Mouse (Mus musculus) CH12.LX (cell line): Measurements from ENCODE around the gene Strada. TPM values are rescaled to one million over a fixed set of nuclear protein-coding genes. Genes with fewer than 3 reads are reported as not detected.

Source experiments
- DNase-seq: peaks from one replicate; pipeline ENCODE4 v3.0.0-alpha.2; 2013; ENCODE audit errors: extremely low read depth
- H3K27ac ChIP-seq: 2 replicates; pipeline ENCODE4 v1.5.1; 2012; ENCODE audit warnings: low read depth, mild to moderate bottlenecking, control low read depth, moderate library complexity; ENCODE audit not compliant: insufficient read depth
- H3K27me3 ChIP-seq: replicated peaks from 2 replicates; pipeline ENCODE3; 2012; ENCODE audit warnings: inconsistent platforms
- H3K36me3 ChIP-seq, 2 experiments: replicated peaks in 1 of 2; 2 replicates each; pipeline versions ENCODE3 to v1.6.1; 2012; ENCODE audit warnings: inconsistent platforms in 1 of 2, low read length in 1 of 2, mild to moderate bottlenecking in 1 of 2, mixed read lengths in 1 of 2, moderate library complexity in 1 of 2; ENCODE audit not compliant: control insufficient read depth in 1 of 2, insufficient read depth in 1 of 2
- H3K4me1 ChIP-seq, 2 experiments: 2 replicates each; pipeline ENCODE4 v1.6.1; 2012; ENCODE audit warnings: inconsistent platforms in 1 of 2, moderate library complexity in 1 of 2; ENCODE audit not compliant: insufficient read depth in 2 of 2, control insufficient read depth in 1 of 2
- H3K4me2 ChIP-seq: 2 replicates; pipeline ENCODE4 v1.6.1; 2012; ENCODE audit warnings: low read depth, mild to moderate bottlenecking, control low read depth; ENCODE audit not compliant: poor library complexity, insufficient read depth, severe bottlenecking
- H3K4me3 ChIP-seq, 3 experiments: fragments of 150-350 bp in 1 of 3; sonication (generic) in 1 of 3; replicated peaks in 1 of 3; 2 replicates each; pipeline versions ENCODE3 to v1.5.1; 2011 to 2012; ENCODE audit warnings: low read depth in 2 of 3, low read length in 2 of 3, mild to moderate bottlenecking in 2 of 3, moderate library complexity in 2 of 3, control low read depth in 1 of 3, improper control_type of control experiment in 1 of 3, inconsistent platforms in 1 of 3, mixed read lengths in 1 of 3; ENCODE audit not compliant: poor library complexity in 1 of 3
- H3K79me2 ChIP-seq: replicated peaks from 2 replicates; pipeline ENCODE4 v1.6.1; 2012; ENCODE audit warnings: mild to moderate bottlenecking, moderate library complexity; ENCODE audit not compliant: control insufficient read depth, poor library complexity, insufficient read depth, severe bottlenecking; ENCODE audit errors: extremely low read depth
- H3K9ac ChIP-seq: 2 replicates; pipeline ENCODE4 v1.6.1; 2012; ENCODE audit warnings: low read depth, mild to moderate bottlenecking, control low read depth, moderate library complexity; ENCODE audit not compliant: insufficient read depth
- H3K9me3 ChIP-seq: replicated peaks from 2 replicates; pipeline ENCODE3; 2012; ENCODE audit warnings: low read length, inconsistent platforms, mixed read lengths
- BHLHE40 ChIP-seq: IDR thresholded peaks from 2 replicates; pipeline ENCODE4 v1.6.1; 2011; ENCODE audit warnings: mild to moderate bottlenecking, low read depth, low read length, improper control_type of control experiment
- CHD1 ChIP-seq: IDR thresholded peaks from 2 replicates; pipeline ENCODE4 v1.6.1; 2012; ENCODE audit warnings: low read depth, low read length, improper control_type of control experiment, inconsistent platforms
- CHD2 ChIP-seq: IDR thresholded peaks from 2 replicates; pipeline ENCODE4 v1.6.1; 2011; ENCODE audit warnings: low read length, improper control_type of control experiment
- CTCF ChIP-seq, 2 experiments: IDR thresholded peaks in 1 of 2; conservative IDR thresholded peaks in 1 of 2; 2 replicates each; pipeline ENCODE4 v1.5.1; 2011 to 2012; ENCODE audit warnings: low read depth in 2 of 2, low read length in 2 of 2, improper control_type of control experiment in 1 of 2, inconsistent platforms in 1 of 2, mild to moderate bottlenecking in 1 of 2, moderate library complexity in 1 of 2
- E2F4 ChIP-seq: IDR thresholded peaks from 2 replicates; pipeline ENCODE4 v1.6.1; 2011; ENCODE audit warnings: low read depth, low read length, improper control_type of control experiment; ENCODE audit not compliant: insufficient replicate concordance
- EP300 ChIP-seq: IDR thresholded peaks from 2 replicates; pipeline ENCODE4 v1.6.1; 2011; ENCODE audit warnings: low read length, improper control_type of control experiment
- HCFC1 ChIP-seq: IDR thresholded peaks from 2 replicates; pipeline ENCODE4 v1.6.1; 2012; ENCODE audit warnings: low read depth, mild to moderate bottlenecking, inconsistent platforms, low read length, improper control_type of control experiment
- MAX ChIP-seq: IDR thresholded peaks from 2 replicates; pipeline ENCODE4 v1.6.1; 2011; ENCODE audit warnings: low read length, improper control_type of control experiment
- MXI1 ChIP-seq: IDR thresholded peaks from 2 replicates; pipeline ENCODE4 v1.6.1; 2011; ENCODE audit warnings: mild to moderate bottlenecking, low read depth, low read length, improper control_type of control experiment
- MYC ChIP-seq: IDR thresholded peaks from 2 replicates; pipeline ENCODE4 v1.6.1; 2011; ENCODE audit warnings: low read depth, mild to moderate bottlenecking, improper control_type of control experiment, low read length
- NRF1 ChIP-seq: IDR thresholded peaks from 2 replicates; pipeline ENCODE4 v1.6.1; 2014; ENCODE audit warnings: low read depth, mild to moderate bottlenecking, inconsistent platforms, low read length, improper control_type of control experiment, moderate library complexity
- PAX5 ChIP-seq: IDR thresholded peaks from 2 replicates; pipeline ENCODE4 v1.6.1; 2012; ENCODE audit warnings: low read length, inconsistent platforms, mixed read lengths
- RCOR1 ChIP-seq: conservative IDR thresholded peaks from 2 replicates; pipeline ENCODE4 v1.6.1; 2012; ENCODE audit warnings: low read depth, mild to moderate bottlenecking, inconsistent platforms, low read length, improper control_type of control experiment
- SIN3A ChIP-seq: IDR thresholded peaks from 2 replicates; pipeline ENCODE4 v1.6.1; 2012; ENCODE audit warnings: low read length, improper control_type of control experiment, inconsistent platforms
- SMC3 ChIP-seq: IDR thresholded peaks from 2 replicates; pipeline ENCODE4 v1.6.1; 2011; ENCODE audit warnings: low read depth, low read length, improper control_type of control experiment
- TBP ChIP-seq: conservative IDR thresholded peaks from 2 replicates; pipeline ENCODE4 v1.6.1; 2011; ENCODE audit warnings: low read depth, low read length, improper control_type of control experiment
- TCF12 ChIP-seq: IDR thresholded peaks from 2 replicates; pipeline ENCODE4 v1.6.1; 2014; ENCODE audit warnings: low read depth, mild to moderate bottlenecking, inconsistent platforms, low read length, improper control_type of control experiment
- USF2 ChIP-seq: conservative IDR thresholded peaks from 2 replicates; pipeline ENCODE4 v1.6.1; 2011; ENCODE audit warnings: low read depth, low read length, improper control_type of control experiment
- ZKSCAN1 ChIP-seq: IDR thresholded peaks from 2 replicates; pipeline ENCODE4 v1.6.1; 2012; ENCODE audit warnings: low read depth, inconsistent platforms, low read length, improper control_type of control experiment, borderline replicate concordance
- dilution Hi-C: fragments of 300-500 bp; cut with MboI; formaldehyde crosslinking; loops from 2 replicates; pipeline ENCODE4 v1.14.3; 2020; ENCODE audit warnings: low sequenced_read_pairs; ENCODE audit not compliant: extremely low pct_unique_long_range_greater_than_20kb, extremely low pct_ligation_motif_present
- in situ Hi-C: fragments of 300-500 bp; cut with MboI; formaldehyde crosslinking; loops from 3 replicates; pipeline ENCODE4 v1.14.3; 2019; ENCODE audit warnings: low sequenced_read_pairs, low pct_ligation_motif_present, low pct_unique_long_range_greater_than_20kb, mixed read lengths
- polyA plus RNA-seq: library from polyadenylated mRNA; unstranded; fragments of >175 nt; gene quantifications from 2 replicates; pipeline ENCODE4 v1.2.1, GENCODE M21; 2012; ENCODE audit warnings: low read depth; ENCODE audit not compliant: insufficient read length
- total RNA-seq, 2 experiments: library from RNA; depleted of rRNA; stranded (reverse); fragments of 300-350 nt in 1 of 2; fragments of >200 nt in 1 of 2; gene quantifications; 2 replicates each; pipeline ENCODE4 v1.2.3; 2012 to 2014

Strada gene
- total and polyA plus RNA-seq, 3 experiments: 36.8 to 51.7 (median 41.7) TPM

- TF ChIP-seq MXI1: 0 out of 2 replicates have a peak, but pooled peaks have one; percentile 27
- TF ChIP-seq BHLHE40: 0 out of 2 replicates have a peak, but pooled peaks have one; percentile 25
- no peak; a peak in 1 of 4 replicates for TF ChIP-seq CTCF (conservative IDR thresholded peaks at IDR 0.05 in 1 of 2, IDR thresholded peaks at IDR 0.05 in 1 of 2; ENCODE audit: low read depth in 2 of 2, low read length in 2 of 2)
- peak; percentile 24; the same call in 1 of the 2 replicates for TF ChIP-seq TCF12
- peak; percentile 79 for TF ChIP-seq CHD1
- no peak for TF ChIP-seq SMC3
- no peak for TF ChIP-seq RCOR1
- peak; percentile 67 for TF ChIP-seq EP300
- TF ChIP-seq USF2: no peak
- no peak for TF ChIP-seq E2F4
- no peak for TF ChIP-seq PAX5
- TF ChIP-seq MAX: peak; percentile 47; the same call in 1 of the 2 replicates
- TF ChIP-seq TBP: peak; percentile 75
- TF ChIP-seq MYC: peak; percentile 46; the same call in 1 of the 2 replicates
- TF ChIP-seq NRF1: no peak
- peak; percentile 46; the same call in 1 of the 2 replicates for TF ChIP-seq SIN3A
These were observed 67.1 kb downstream of the Strada start (continued) for GRCm38 (mm10) chr11:106134580-106135528.

GRCm38 (mm10) chr11:106132516-106132915 is 69.5 kb downstream of the Strada start:
- Histone ChIP-seq H3K27me3 (no peaks in the 10 kb centered on the region), H3K4me3 (no peak overlapping the region), H3K4me2 (no peak overlapping the region), H3K36me3 (peaks cover 10 to 49% of the 10 kb centered on the region in 2 experiments), H3K9ac (no peak overlapping the region), H3K9me3 (no peaks in the 10 kb centered on the region), H3K4me1 (peaks cover 11 to 42% of the 10 kb centered on the region in 2 experiments), H3K27ac (no peak overlapping the region), H3K79me2 (no peaks in the 10 kb centered on the region; the same call in 1 of the 2 replicates)
- no peak for DNase-seq
- TF ChIP-seq CHD2: no peak
- TF ChIP-seq MYC: no peak
- no peak for TF ChIP-seq TCF12
- TF ChIP-seq HCFC1: no peak
- no peak for TF ChIP-seq NRF1
- no peak for TF ChIP-seq SMC3
- TF ChIP-seq ZKSCAN1: no peak
- dilution Hi-C loops: no loop called here
- in situ Hi-C loops: loop anchor here (5.0 kb wide), 1 partner anchor 45 kb away; no protein-coding TSS in a partner anchor
